Mouse (Mus musculus) small intestine, adult 2 months (tissue): ENCODE measurements at regions not wholly inside any gene's neighbourhood (a gene's known extent, or its start where the extent isn't known, plus 50 kb on each side); places are given as distances from the start of the nearest gene placed in this dataset.

ENCODE experiments used
- H3K27ac ChIP-seq: fragments of 200-500 bp; 2 replicates; pipeline ENCODE4 v1.5.1; 2012; ENCODE audit warnings: low read depth, low read length, control low read depth, inconsistent platforms; ENCODE audit not compliant: insufficient read depth
- H3K27me3 ChIP-seq: fragments of 200-500 bp; 2 replicates; pipeline ENCODE4 v1.6.1; 2012; ENCODE audit warnings: mild to moderate bottlenecking, moderate library complexity, low read length, inconsistent platforms; ENCODE audit not compliant: control insufficient read depth, insufficient read depth
- H3K36me3 ChIP-seq: fragments of 200-500 bp; 2 replicates; pipeline ENCODE4 v1.6.1; 2012; ENCODE audit warnings: mild to moderate bottlenecking, low read length, control low read depth, inconsistent platforms; ENCODE audit not compliant: control insufficient read depth, insufficient read depth
- H3K4me1 ChIP-seq: fragments of 200-500 bp; 2 replicates; pipeline ENCODE4 v1.6.1; 2012; ENCODE audit warnings: low read length, inconsistent platforms, mixed read lengths; ENCODE audit not compliant: control insufficient read depth, insufficient read depth, insufficient read length
- H3K4me3 ChIP-seq: fragments of 200-500 bp; 2 replicates; pipeline ENCODE4 v1.5.1; 2012; ENCODE audit warnings: low read depth, mild to moderate bottlenecking, control low read depth, inconsistent platforms, low read length, moderate library complexity
- CTCF ChIP-seq: fragments of 200-500 bp; IDR thresholded peaks from 2 replicates; pipeline ENCODE4 v1.5.1; 2012; ENCODE audit warnings: low read depth, mild to moderate bottlenecking, control low read depth, inconsistent platforms, low read length, moderate library complexity, mixed read lengths; ENCODE audit not compliant: insufficient replicate concordance, insufficient read length; ENCODE audit errors: extremely low read depth
- POLR2A ChIP-seq: fragments of 200-500 bp; IDR thresholded peaks from 2 replicates; pipeline ENCODE4 v1.6.1; 2012; ENCODE audit warnings: low read depth, mild to moderate bottlenecking, control low read depth, inconsistent platforms, low read length, moderate library complexity
- WGBS: fragments of 180-500 bp; shearing (Covaris S2); methylation state at CpG from one replicate; pipeline ENCODE4 v1.1.7; 2018; 5-methylcytosine and 5-hydroxymethylcytosine counted together

DNA sequence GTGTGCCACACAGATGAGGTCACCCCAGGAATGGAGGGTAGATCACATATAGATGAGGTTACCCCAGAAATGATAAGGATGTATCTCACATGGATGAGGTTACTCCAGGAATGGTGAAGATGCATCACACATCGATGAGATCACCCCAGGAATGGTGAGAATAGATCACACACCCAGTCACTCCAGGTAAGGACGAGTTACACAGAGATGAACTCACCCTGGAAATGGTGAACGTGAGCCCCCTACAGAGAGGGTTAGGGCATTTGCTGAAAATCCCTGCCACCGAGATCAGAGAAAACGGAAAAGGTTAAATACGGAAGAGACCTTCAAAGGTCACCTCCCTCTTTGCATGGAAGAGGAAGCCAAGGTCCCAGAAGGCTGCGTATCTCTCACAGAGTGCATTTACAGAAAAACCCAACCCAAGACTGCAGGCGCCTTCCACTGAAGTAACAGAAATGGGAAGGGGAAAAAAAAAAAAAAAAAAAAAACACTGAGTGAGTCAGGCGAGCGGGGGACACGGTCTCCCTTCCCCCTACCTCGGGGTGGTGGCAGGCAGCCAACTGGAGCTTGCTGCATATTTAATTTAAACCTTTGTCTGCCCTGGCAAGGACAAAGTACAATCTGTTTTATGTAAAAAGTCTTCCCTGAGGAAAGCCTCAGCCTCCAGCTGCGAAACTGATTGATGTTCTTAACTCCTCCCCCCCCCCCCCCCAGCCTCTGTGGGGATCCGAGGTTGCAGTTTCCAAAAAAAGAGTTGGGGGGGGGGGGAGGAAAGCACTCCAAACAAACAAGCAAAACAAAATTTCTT is 175.8 kb upstream of the Jmjd1c start:
- no peaks in the 10 kb centered on the region for H3K27me3 ChIP-seq
- TF ChIP-seq CTCF (no peak), POLR2A (no peak)
- peak overlapping the region; percentile 45 for H3K4me3 ChIP-seq
- H3K4me1 ChIP-seq = peaks cover 25% of the 10 kb centered on the region
- H3K27ac ChIP-seq = peak overlapping the region; percentile 95
- no peaks in the 10 kb centered on the region for H3K36me3 ChIP-seq
- 3% methylated on average over 14 of the region's 14 CpGs for WGBS

DNA sequence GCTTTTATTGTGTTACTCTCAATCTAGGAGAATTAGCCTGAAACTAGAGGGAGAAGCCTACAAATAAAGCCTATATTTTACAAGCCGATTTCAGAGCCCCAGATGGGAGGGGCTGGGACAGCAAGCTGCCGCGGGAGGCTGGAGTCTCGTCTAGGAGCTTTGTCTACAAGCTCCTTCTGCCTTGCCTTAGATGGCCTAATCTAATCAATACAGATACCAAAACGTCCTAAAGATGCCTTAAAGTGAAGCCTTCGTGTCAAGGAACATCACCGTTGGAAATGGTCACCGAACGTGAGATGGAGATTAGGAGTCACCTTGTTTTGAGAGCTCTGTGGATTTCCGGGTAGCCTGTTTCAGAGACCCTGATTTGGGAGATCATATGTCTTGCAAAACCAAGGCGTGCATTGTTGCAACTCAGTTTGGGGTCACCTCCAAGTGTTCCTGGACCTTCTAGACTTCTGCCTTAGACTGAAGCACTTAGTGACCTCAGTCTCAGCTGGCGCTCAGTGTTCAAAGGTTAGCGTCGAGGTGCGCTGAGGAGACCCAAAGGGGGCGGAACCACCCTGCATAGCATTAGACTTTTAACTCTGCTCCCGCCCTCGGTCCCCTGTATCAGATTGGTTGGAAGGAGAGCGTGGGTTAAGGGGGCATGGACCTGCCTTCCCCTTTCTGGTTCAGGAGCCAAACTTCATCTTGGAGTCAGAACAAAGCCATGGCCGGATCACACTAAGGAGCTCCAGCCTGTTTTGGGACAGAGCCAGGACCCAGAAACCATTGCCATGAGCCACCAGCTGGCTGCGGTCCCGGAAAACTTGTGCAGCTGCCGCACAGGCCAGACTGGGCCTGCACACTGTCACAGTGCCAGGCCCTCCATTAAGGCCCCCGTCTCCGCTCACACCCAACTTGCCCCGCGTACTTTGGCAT is 174.9 kb upstream of the Jmjd1c start:
- H3K27ac ChIP-seq = peak overlapping the region; percentile 95
- H3K4me3 ChIP-seq = peak overlapping the region; percentile 45
- H3K4me1 ChIP-seq = peaks cover 25% of the 10 kb centered on the region
- 8% methylated on average over 27 of the region's 27 CpGs for WGBS
- TF ChIP-seq POLR2A (no peak), CTCF (no peak)
- H3K27me3 ChIP-seq = no peaks in the 10 kb centered on the region
- no peaks in the 10 kb centered on the region for H3K36me3 ChIP-seq

DNA sequence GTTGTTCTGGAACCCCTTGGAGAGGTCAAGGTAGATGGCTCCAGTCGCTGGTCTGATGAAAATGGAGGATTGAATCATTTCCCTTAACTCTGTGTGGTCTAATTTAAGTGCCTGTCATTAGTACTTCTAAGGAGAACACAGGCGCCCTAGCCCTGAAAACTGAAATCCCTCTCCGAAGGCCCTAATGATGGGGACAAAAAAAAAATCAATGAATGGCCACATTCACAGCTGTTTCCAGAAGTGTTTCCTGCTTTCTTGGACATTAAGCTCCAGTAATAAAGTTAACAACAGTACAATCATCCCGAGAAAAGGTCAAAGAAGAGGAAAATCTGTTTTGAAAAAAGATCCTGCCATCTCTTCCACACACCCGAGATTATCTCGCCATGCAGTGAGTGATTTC is 174.1 kb upstream of the Jmjd1c start:
- no peaks in the 10 kb centered on the region for H3K27me3 ChIP-seq
- peaks cover 25% of the 10 kb centered on the region for H3K4me1 ChIP-seq
- peak overlapping the region; percentile 95 for H3K27ac ChIP-seq
- no peak for TF ChIP-seq CTCF
- TF ChIP-seq POLR2A = no peak
- WGBS = 11% methylated on average over 6 of the region's 6 CpGs
- H3K36me3 ChIP-seq = no peaks in the 10 kb centered on the region
- no peak overlapping the region for H3K4me3 ChIP-seq

DNA sequence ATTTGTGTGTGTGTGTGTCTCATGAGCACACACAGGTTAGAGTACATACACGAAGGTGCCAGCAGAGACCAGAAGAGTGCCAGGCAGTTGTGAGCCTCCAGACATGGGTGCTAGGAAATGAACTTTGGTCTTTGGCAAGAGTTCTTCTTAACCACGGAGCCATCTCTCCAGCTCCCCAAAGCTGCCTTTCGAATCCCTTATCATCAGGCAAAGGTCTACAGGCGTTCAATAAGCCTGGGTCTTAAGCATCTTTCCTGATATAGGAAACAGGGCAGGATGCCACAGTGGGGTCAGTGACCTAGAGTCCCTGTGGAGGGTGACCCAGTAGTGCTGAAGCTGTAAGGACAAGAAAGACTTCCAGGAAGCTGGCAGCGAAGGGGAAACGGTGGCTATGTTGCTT is 173.6 kb upstream of the Jmjd1c start:
- Histone ChIP-seq H3K27me3 (no peaks in the 10 kb centered on the region), H3K4me1 (peaks cover 25% of the 10 kb centered on the region), H3K27ac (peak overlapping the region; percentile 95), H3K36me3 (no peaks in the 10 kb centered on the region), H3K4me3 (no peak overlapping the region)
- TF ChIP-seq CTCF = peak; percentile 14; the same call in 1 of the 2 replicates
- TF ChIP-seq POLR2A = no peak
- WGBS = 23% methylated on average over 6 of the region's 6 CpGs

DNA sequence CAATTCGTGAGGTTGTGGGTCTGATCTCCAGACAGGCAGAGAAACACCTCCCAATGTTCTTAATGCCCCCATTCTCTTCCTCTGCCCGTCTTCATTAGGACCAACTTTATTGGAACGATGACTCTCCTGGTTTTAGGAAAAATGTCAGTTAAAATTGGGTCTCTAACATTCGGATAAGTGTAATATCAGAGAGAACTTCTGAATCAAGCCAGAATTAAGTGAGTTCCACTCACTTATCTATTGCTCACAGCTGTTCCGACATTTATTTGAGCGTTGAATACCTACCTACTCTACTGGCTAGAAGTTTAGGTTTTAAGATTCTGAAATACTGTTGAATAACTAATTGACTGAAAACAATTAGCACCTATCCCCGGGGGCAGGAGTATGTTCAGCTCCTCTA is 172.0 kb upstream of the Jmjd1c start:
- 93% methylated on average over 7 of the region's 7 CpGs for WGBS
- no peak overlapping the region for H3K4me3 ChIP-seq
- TF ChIP-seq CTCF (no peak), POLR2A (no peak)
- H3K27ac ChIP-seq = no peak overlapping the region
- H3K36me3 ChIP-seq = no peaks in the 10 kb centered on the region
- no peaks in the 10 kb centered on the region for H3K27me3 ChIP-seq
- peaks cover 27% of the 10 kb centered on the region for H3K4me1 ChIP-seq

DNA sequence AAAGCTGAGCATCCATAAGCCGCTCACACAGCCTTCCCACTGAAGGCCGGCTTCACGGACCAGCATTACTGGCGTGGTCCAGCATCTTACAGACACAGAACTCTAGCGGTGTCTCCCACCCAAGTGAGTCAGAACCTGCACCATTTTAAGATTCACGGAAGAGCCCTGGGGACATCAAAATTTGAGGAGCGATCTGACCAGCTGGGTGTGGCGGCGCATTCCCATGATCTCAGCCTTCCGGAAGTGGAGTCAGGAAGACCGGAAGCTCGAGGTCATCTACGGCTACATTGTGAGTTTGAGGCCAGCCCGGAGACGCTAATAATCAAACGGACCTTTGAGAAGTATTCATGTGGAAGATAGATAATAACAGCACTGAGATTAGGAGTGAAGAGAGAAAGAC is 171.5 kb upstream of the Jmjd1c start:
- peaks cover 26% of the 10 kb centered on the region for H3K4me1 ChIP-seq
- TF ChIP-seq POLR2A = no peak
- TF ChIP-seq CTCF = no peak
- H3K27ac ChIP-seq = no peak overlapping the region
- no peak overlapping the region for H3K4me3 ChIP-seq
- H3K36me3 ChIP-seq = no peaks in the 10 kb centered on the region
- WGBS = 91% methylated on average over 16 of the region's 16 CpGs
- no peaks in the 10 kb centered on the region for H3K27me3 ChIP-seq

DNA sequence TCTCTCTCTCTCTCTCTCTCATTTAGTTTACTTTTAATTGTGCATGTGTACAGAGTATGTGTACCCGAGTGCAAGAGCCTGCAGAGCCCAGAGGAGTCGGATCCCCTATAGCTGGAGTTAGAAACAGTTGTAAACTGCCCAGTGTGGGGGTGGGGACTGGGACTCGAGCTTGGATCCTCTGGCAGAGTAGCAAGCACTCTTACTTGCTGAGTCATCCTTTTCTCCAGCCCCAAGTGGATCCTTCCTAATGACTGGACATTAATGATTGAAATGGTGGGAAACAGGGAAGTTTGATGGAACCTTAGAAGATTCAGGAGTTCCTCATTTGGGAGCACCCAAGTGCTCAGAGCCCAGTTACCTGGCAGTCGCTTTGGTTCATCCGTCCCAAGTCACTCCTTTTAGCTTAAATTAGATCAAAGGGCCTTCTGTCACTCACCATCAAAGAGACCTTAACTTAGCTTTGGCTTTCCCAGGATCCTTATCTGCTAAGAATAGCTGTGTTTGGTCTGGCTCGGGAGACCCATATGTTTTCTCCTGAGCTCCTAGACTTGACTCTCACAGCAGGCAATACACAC is 170.3 kb upstream of the Jmjd1c start:
- Histone ChIP-seq H3K27ac (no peak overlapping the region), H3K4me1 (peaks cover 23% of the 10 kb centered on the region), H3K27me3 (no peaks in the 10 kb centered on the region), H3K36me3 (no peaks in the 10 kb centered on the region), H3K4me3 (no peak overlapping the region)
- 52% methylated on average over 6 of the region's 6 CpGs for WGBS
- no peak for TF ChIP-seq POLR2A
- no peak for TF ChIP-seq CTCF
